Mouse (Mus musculus): Measurements from ENCODE around the gene Rgsl1. TPM values are rescaled to one million over a fixed set of nuclear protein-coding genes. Genes with fewer than 3 reads are reported as not detected.
"Not testable (repeated sequence)": the region's sequence is repeated elsewhere in the genome, so short reads cannot be mapped to it uniquely, and the experiment has no call there.

Gene Rgsl1
- not detected in 2 replicates for polyA plus RNA-seq (2015; fragmentation: Nextera tagmentation; extraction: Ambion mirVana)

DNA sequence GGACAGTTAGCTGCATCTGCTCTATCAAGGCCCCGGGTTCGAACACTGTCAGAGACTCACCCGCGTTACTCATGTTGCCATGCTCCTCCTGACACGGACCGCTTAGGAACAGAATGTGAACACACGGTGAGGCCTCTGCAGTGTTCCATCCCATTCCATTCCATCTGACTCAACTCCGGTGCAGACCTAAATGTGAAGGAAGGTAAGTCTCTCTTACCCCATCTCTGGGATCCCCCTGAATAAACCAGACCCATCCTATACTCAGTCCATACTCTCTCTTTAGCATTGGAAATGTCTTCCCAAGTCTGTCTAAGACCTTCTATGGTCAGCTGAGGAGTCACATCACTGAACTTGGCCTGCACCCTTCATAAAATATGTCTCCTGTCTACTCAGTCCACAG, at the start of gene Rgsl1:
TSS of gene Rgsl1 (minus strand) at position 101 of the 400 bp plus-strand sequence.
- 82% methylated on average over 8 of the region's 8 CpGs for WGBS (ENCODE audit: insufficient replicate concordance)
- no peaks in the 10 kb centered on the region for H3K27me3 ChIP-seq

GRCm38 (mm10) chr1:153891442-153891841, 47.5 kb upstream of the Rgsl1 start, which contains the start of gene Teddm1a:
TSS of gene Teddm1a (plus strand) at chr1:153891742.
- ATAC-seq (ENCODE audit: low read depth), result no peak
- 15% methylated on average over 4 of the region's 4 CpGs for WGBS (ENCODE audit: insufficient replicate concordance)

More for the DNA sequence above, at the start of gene Rgsl1:
- H3K36me3 ChIP-seq, result no peaks in the 10 kb centered on the region
- no peak within 1 kb of the TSS for H3K4me3 ChIP-seq (replicated peaks)
- ATAC-seq (ENCODE audit: low read depth) (no peak), DNase-seq (no peak)
- no peaks in the 10 kb centered on the region for H3K9me3 ChIP-seq (replicated peaks)
- H3K4me1 ChIP-seq (replicated peaks), result no peaks in the 10 kb centered on the region
- no peak within 1 kb of the TSS for H3K4me2 ChIP-seq
- no peak within 1 kb of the TSS for H3K9ac ChIP-seq
- no peak within 1 kb of the TSS for H3K27ac ChIP-seq

GRCm38 (mm10) chr1:153890121-153890520, 46.2 kb upstream of the Rgsl1 start:
- Histone ChIP-seq H3K36me3 (no peaks in the 10 kb centered on the region), H3K4me3 (replicated peaks) (no peak overlapping the region), H3K27me3 (no peaks in the 10 kb centered on the region), H3K9me3 (replicated peaks) (no peaks in the 10 kb centered on the region), H3K4me2 (no peak overlapping the region), H3K27ac (no peak overlapping the region), H3K4me1 (replicated peaks) (0 out of 2 replicates have a peak, but pooled peaks cover 7% of the 10 kb centered on the region), H3K9ac (no peak overlapping the region)
- 81% methylated on average over 10 of the region's 10 CpGs for WGBS (ENCODE audit: insufficient replicate concordance)
- ATAC-seq (ENCODE audit: low read depth), result no peak
- DNase-seq, result no peak

More at GRCm38 (mm10) chr1:153891442-153891841, 47.5 kb upstream of the Rgsl1 start, which contains the start of gene Teddm1a:
- Histone ChIP-seq H3K9ac (no peak within 1 kb of the TSS), H3K4me3 (replicated peaks) (no peak within 1 kb of the TSS), H3K27ac (no peak within 1 kb of the TSS), H3K9me3 (replicated peaks) (no peaks in the 10 kb centered on the region), H3K4me1 (replicated peaks) (0 out of 2 replicates have a peak, but pooled peaks cover 7% of the 10 kb centered on the region), H3K4me2 (no peak within 1 kb of the TSS), H3K36me3 (no peaks in the 10 kb centered on the region), H3K27me3 (no peaks in the 10 kb centered on the region)
- no peak for DNase-seq

- 49% methylated on average over 17 of the region's 17 CpGs for WGBS (ENCODE audit: insufficient replicate concordance)
- no peak overlapping the region for H3K9ac ChIP-seq
- no peaks in the 10 kb centered on the region for H3K9me3 ChIP-seq (replicated peaks)
- no peaks in the 10 kb centered on the region for H3K4me1 ChIP-seq (replicated peaks)
- DNase-seq, result no peak
- H3K4me3 ChIP-seq (replicated peaks), result no peak overlapping the region
- no peak for ATAC-seq (ENCODE audit: low read depth)
- no peak overlapping the region for H3K4me2 ChIP-seq
- H3K27me3 ChIP-seq, result no peaks in the 10 kb centered on the region
- no peaks in the 10 kb centered on the region for H3K36me3 ChIP-seq
- H3K27ac ChIP-seq, result no peak overlapping the region
These were observed 42.2 kb upstream of the Rgsl1 start for GRCm38 (mm10) chr1:153886024-153886633.

DNA sequence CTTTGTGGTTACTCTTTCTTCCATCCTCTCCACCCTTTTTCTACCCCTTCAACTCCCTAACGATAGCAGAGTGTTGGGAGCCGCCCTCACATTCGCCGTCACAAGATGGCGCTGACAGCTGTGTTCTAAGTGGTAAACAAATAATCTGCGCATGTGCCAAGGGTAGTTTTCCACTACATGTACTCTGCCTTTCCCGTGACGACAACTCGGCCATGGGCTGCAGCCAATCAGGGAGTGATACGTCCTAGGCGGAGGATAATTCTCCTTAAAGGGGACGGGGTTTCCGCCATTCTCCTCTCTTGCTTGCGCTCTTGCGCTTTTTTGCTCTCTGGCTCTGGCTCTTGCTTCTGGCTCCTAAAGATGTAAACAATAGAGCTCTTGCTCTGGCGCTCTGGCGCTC, 36.4 kb upstream of the Rgsl1 start:
- not testable (repeated sequence) for H3K36me3 ChIP-seq; H3K4me1 ChIP-seq (replicated peaks); H3K27ac ChIP-seq; H3K4me3 ChIP-seq (replicated peaks); H3K27me3 ChIP-seq; H3K9ac ChIP-seq; ATAC-seq (ENCODE audit: low read depth); H3K9me3 ChIP-seq (replicated peaks); DNase-seq; H3K4me2 ChIP-seq
- 86% methylated on average over 17 of the region's 17 CpGs for WGBS (ENCODE audit: insufficient replicate concordance)

DNA sequence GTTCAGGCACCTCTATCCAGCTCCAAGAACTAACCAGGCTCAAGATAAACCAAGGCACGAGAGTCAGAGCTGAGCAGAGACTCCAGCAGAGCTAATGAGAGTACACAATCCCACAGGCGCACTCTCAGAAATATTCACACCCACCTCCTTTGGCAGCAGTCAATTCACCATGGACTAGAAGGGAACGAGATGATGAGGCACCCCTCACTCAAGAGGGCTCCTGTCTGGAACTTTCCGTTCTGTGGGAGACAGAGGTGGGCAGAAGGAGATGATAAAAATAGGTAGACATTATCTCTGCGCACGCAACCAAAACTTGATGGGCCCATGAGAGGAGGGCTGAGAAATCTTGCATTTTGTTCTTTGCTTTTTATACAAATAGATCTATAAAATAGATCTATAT, 30.1 kb upstream of the Rgsl1 start, which contains the start of gene Teddm1b:
TSS of gene Teddm1b (plus strand) at position 301 of the 400 bp plus-strand sequence.
- WGBS (ENCODE audit: insufficient replicate concordance), result 67% methylated on average over 6 of the region's 6 CpGs
- Histone ChIP-seq H3K9ac (no peak within 1 kb of the TSS), H3K4me2 (no peak within 1 kb of the TSS), H3K27me3 (no peaks in the 10 kb centered on the region), H3K9me3 (replicated peaks) (no peaks in the 10 kb centered on the region), H3K4me1 (replicated peaks) (no peaks in the 10 kb centered on the region), H3K4me3 (replicated peaks) (no peak within 1 kb of the TSS), H3K27ac (no peak within 1 kb of the TSS), H3K36me3 (no peaks in the 10 kb centered on the region)
- DNase-seq (no peak), ATAC-seq (ENCODE audit: low read depth) (no peak)

- WGBS (ENCODE audit: insufficient replicate concordance), result 68% methylated on average over 8 of the region's 8 CpGs
- Histone ChIP-seq H3K27me3 (no peaks in the 10 kb centered on the region), H3K4me1 (replicated peaks) (no peaks in the 10 kb centered on the region), H3K9me3 (replicated peaks) (no peaks in the 10 kb centered on the region), H3K27ac (no peak overlapping the region), H3K9ac (no peak overlapping the region), H3K4me3 (replicated peaks) (no peak overlapping the region), H3K4me2 (no peak overlapping the region), H3K36me3 (no peaks in the 10 kb centered on the region)
- DNase-seq (no peak), ATAC-seq (ENCODE audit: low read depth) (no peak)
These were observed 12.0 kb upstream of the Rgsl1 start for GRCm38 (mm10) chr1:153855946-153856345.

- H3K9ac ChIP-seq; DNase-seq; H3K9me3 ChIP-seq (replicated peaks); H3K27ac ChIP-seq; H3K4me1 ChIP-seq (replicated peaks); ATAC-seq (ENCODE audit: low read depth); H3K36me3 ChIP-seq; H3K4me2 ChIP-seq; H3K27me3 ChIP-seq; H3K4me3 ChIP-seq (replicated peaks): not testable (repeated sequence)
- WGBS (ENCODE audit: insufficient replicate concordance), result 40% methylated on average over 7 of the region's 7 CpGs
These were observed 8.8 kb upstream of the Rgsl1 start for GRCm38 (mm10) chr1:153852696-153853095.

- WGBS (ENCODE audit: insufficient replicate concordance), result 17% methylated on average over 6 of the region's 6 CpGs
- no peak overlapping the region for H3K4me3 ChIP-seq (replicated peaks)
- ATAC-seq (ENCODE audit: low read depth) (no peak), DNase-seq (no peak)
- no peaks in the 10 kb centered on the region for H3K9me3 ChIP-seq (replicated peaks)
- no peak overlapping the region for H3K27ac ChIP-seq
- H3K9ac ChIP-seq, result no peak overlapping the region
- H3K27me3 ChIP-seq, result no peaks in the 10 kb centered on the region
- H3K4me2 ChIP-seq, result no peak overlapping the region
- no peaks in the 10 kb centered on the region for H3K36me3 ChIP-seq
- no peaks in the 10 kb centered on the region for H3K4me1 ChIP-seq (replicated peaks)
These were observed 2.9 kb upstream of the Rgsl1 start for GRCm38 (mm10) chr1:153846867-153847266.

GRCm38 (mm10) chr1:153846420-153846819, 2.5 kb upstream of the Rgsl1 start:
- H3K4me3 ChIP-seq (replicated peaks), result no peak overlapping the region
- H3K27ac ChIP-seq, result no peak overlapping the region
- no peaks in the 10 kb centered on the region for H3K9me3 ChIP-seq (replicated peaks)
- no peak overlapping the region for H3K9ac ChIP-seq
- no peaks in the 10 kb centered on the region for H3K36me3 ChIP-seq
- H3K4me2 ChIP-seq, result no peak overlapping the region
- no peak for ATAC-seq (ENCODE audit: low read depth)
- H3K4me1 ChIP-seq (replicated peaks), result no peaks in the 10 kb centered on the region
- 75% methylated on average over 7 of the region's 7 CpGs for WGBS (ENCODE audit: insufficient replicate concordance)
- H3K27me3 ChIP-seq, result no peaks in the 10 kb centered on the region
- DNase-seq, result no peak

GRCm38 (mm10) chr1:153842121-153842740, 1.7 kb downstream of the Rgsl1 start:
- H3K27me3 ChIP-seq, result no peaks in the 10 kb centered on the region
- no peak overlapping the region for H3K9ac ChIP-seq
- no peak overlapping the region for H3K4me2 ChIP-seq
- DNase-seq (no peak), ATAC-seq (ENCODE audit: low read depth) (no peak)
- WGBS (ENCODE audit: insufficient replicate concordance), result 59% methylated on average over 11 of the region's 11 CpGs
- no peak overlapping the region for H3K27ac ChIP-seq
- no peaks in the 10 kb centered on the region for H3K36me3 ChIP-seq
- H3K4me1 ChIP-seq (replicated peaks), result no peaks in the 10 kb centered on the region
- H3K9me3 ChIP-seq (replicated peaks), result no peaks in the 10 kb centered on the region
- no peak overlapping the region for H3K4me3 ChIP-seq (replicated peaks)

DNA sequence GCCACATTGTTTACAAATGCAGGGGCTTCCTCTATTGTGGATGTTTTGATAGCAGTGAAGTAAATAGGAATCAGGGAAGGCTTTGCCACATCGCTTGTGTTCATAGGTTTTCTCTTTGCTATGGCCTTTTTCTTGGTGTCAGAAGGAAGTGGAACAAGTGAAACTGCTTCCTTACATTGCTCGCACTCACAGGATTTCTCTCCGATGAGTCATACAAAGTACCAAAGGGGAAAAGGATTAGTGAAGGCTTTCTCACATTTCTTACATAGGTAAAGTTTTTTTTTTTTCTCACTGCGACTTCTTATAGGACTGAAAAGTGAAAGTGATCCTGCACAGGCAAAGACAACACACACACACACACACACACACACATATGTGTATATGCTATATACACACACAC, 7.9 kb downstream of the Rgsl1 start:
- Histone ChIP-seq H3K9me3 (replicated peaks) (no peaks in the 10 kb centered on the region), H3K4me1 (replicated peaks) (no peaks in the 10 kb centered on the region), H3K27ac (no peak overlapping the region), H3K4me2 (no peak overlapping the region), H3K9ac (no peak overlapping the region), H3K27me3 (no peaks in the 10 kb centered on the region), H3K36me3 (no peaks in the 10 kb centered on the region), H3K4me3 (replicated peaks) (no peak overlapping the region)
- ATAC-seq (ENCODE audit: low read depth), result no peak
- no peak for DNase-seq
- WGBS (ENCODE audit: insufficient replicate concordance), result 38% methylated on average over 4 of the region's 4 CpGs
